Mouse (Mus musculus) midbrain, embryonic 15.5 days (tissue): ENCODE results near the gene Csad. TPM values are rescaled to one million over a fixed set of nuclear protein-coding genes. Genes with fewer than 3 reads are reported as not detected.

Source experiments
- ATAC-seq: fragments of 200-750 bp; cut with Nextera tagmentation; replicated peaks from 2 replicates; pipeline ENCODE4 v1.8.0; 2017; ENCODE audit warnings: moderate TSS enrichment
- H3K27ac ChIP-seq: fragments of 300-500 bp; sonication (generic); 2 replicates; pipeline ENCODE4 v1.5.1; 2015; ENCODE audit warnings: mild to moderate bottlenecking, inconsistent platforms
- H3K27me3 ChIP-seq: fragments of 300-500 bp; sonication (generic); replicated peaks from 2 replicates; pipeline ENCODE4 v1.6.1; 2015; ENCODE audit warnings: inconsistent platforms
- H3K36me3 ChIP-seq: fragments of 300-500 bp; sonication (generic); replicated peaks from 2 replicates; pipeline ENCODE4 v1.6.1; 2015; ENCODE audit warnings: inconsistent platforms
- H3K4me1 ChIP-seq: fragments of 300-500 bp; sonication (generic); 2 replicates; pipeline ENCODE4 v1.6.1; 2015; ENCODE audit warnings: inconsistent platforms
- H3K4me2 ChIP-seq: fragments of 300-500 bp; sonication (generic); 2 replicates; pipeline ENCODE4 v1.6.1; 2015; ENCODE audit warnings: inconsistent platforms, mild to moderate bottlenecking, moderate library complexity
- H3K4me3 ChIP-seq: fragments of 300-500 bp; sonication (generic); 2 replicates; pipeline ENCODE4 v1.5.1; 2015; ENCODE audit warnings: mild to moderate bottlenecking, inconsistent platforms
- H3K9ac ChIP-seq: fragments of 300-500 bp; sonication (generic); 2 replicates; pipeline ENCODE4 v1.6.1; 2015; ENCODE audit warnings: mild to moderate bottlenecking, inconsistent platforms
- H3K9me3 ChIP-seq: fragments of 300-500 bp; sonication (generic); 2 replicates; pipeline ENCODE4 v1.6.1; 2016; ENCODE audit warnings: inconsistent platforms
- WGBS: fragments of 180-500 bp; shearing (Covaris S2); methylation state at CpG from one replicate; pipeline ENCODE4 v1.1.7; 2015; ENCODE audit warnings: mixed read lengths; 5-methylcytosine and 5-hydroxymethylcytosine counted together
- polyA plus RNA-seq: library from polyadenylated mRNA; unstranded; fragments of >200 nt; fragmentation: Nextera tagmentation; extraction: Ambion mirVana; gene quantifications from 2 replicates; pipeline ENCODE4 v1.2.1, GENCODE M21; 2015

Csad gene
- polyA plus RNA-seq, 1 experiment from 2014 or later, result 39.4 TPM

- 89% methylated on average over 5 of the region's 5 CpGs for WGBS
Measured at GRCm38 (mm10) chr15:102146089-102146488, 58.4 kb downstream of the Csad start.

GRCm38 (mm10) chr15:102145330-102145729 lies 59.2 kb downstream of the Csad start:
- no peak overlapping the region for H3K27ac ChIP-seq
- H3K27me3 ChIP-seq, result peaks cover 27% of the 10 kb centered on the region
- H3K4me1 ChIP-seq, result peaks cover 8% of the 10 kb centered on the region; the same call in 1 of the 2 replicates
- no peaks in the 10 kb centered on the region for H3K9me3 ChIP-seq
- H3K4me2 ChIP-seq, result no peak overlapping the region
- H3K36me3 ChIP-seq, result no peaks in the 10 kb centered on the region
- no peak overlapping the region for H3K9ac ChIP-seq
- WGBS, result 87% methylated on average over 10 of the region's 10 CpGs
- no peak overlapping the region for H3K4me3 ChIP-seq
- ATAC-seq, result no peak

More at GRCm38 (mm10) chr15:102146089-102146488, 58.4 kb downstream of the Csad start:
- no peak overlapping the region for H3K4me2 ChIP-seq
- no peak overlapping the region for H3K9ac ChIP-seq
- H3K27ac ChIP-seq, result no peak overlapping the region
- peaks cover 27% of the 10 kb centered on the region for H3K27me3 ChIP-seq
- no peaks in the 10 kb centered on the region for H3K9me3 ChIP-seq
- no peaks in the 10 kb centered on the region for H3K36me3 ChIP-seq
- ATAC-seq, result no peak
- peaks cover 8% of the 10 kb centered on the region; the same call in 1 of the 2 replicates for H3K4me1 ChIP-seq
- no peak overlapping the region for H3K4me3 ChIP-seq

- Histone ChIP-seq H3K4me1 (peaks cover 8% of the 10 kb centered on the region; the same call in 1 of the 2 replicates), H3K4me2 (peak overlapping the region; percentile 21), H3K9me3 (no peaks in the 10 kb centered on the region), H3K9ac (no peak overlapping the region), H3K36me3 (no peaks in the 10 kb centered on the region), H3K27ac (no peak overlapping the region), H3K4me3 (no peak overlapping the region), H3K27me3 (peaks cover 27% of the 10 kb centered on the region)
- WGBS, result 14% methylated on average over 19 of the region's 19 CpGs
- no peak for ATAC-seq
Measured at GRCm38 (mm10) chr15:102144726-102145125, 59.8 kb downstream of the Csad start.

GRCm38 (mm10) chr15:102144274-102144711 lies 60.2 kb downstream of the Csad start, which contains the start of gene Igfbp6:
TSS of gene Igfbp6 (plus strand) at chr15:102144362.
- no peak within 1 kb of the TSS for H3K4me3 ChIP-seq

GRCm38 (mm10) chr15:102142914-102143912 lies 61.3 kb downstream of the Csad start:
- Histone ChIP-seq H3K4me2 (no peak overlapping the region), H3K36me3 (no peaks in the 10 kb centered on the region), H3K9me3 (no peaks in the 10 kb centered on the region), H3K9ac (no peak overlapping the region), H3K4me3 (no peak overlapping the region), H3K27me3 (peaks cover 27% of the 10 kb centered on the region), H3K27ac (no peak overlapping the region), H3K4me1 (peaks cover 8% of the 10 kb centered on the region; the same call in 1 of the 2 replicates)
- WGBS, result 48% methylated on average over 23 of the region's 23 CpGs
- no peak for ATAC-seq

More at GRCm38 (mm10) chr15:102144274-102144711, 60.2 kb downstream of the Csad start, which contains the start of gene Igfbp6:
- WGBS, result 4% methylated on average over 22 of the region's 22 CpGs
- peaks cover 27% of the 10 kb centered on the region for H3K27me3 ChIP-seq
- peaks cover 8% of the 10 kb centered on the region; the same call in 1 of the 2 replicates for H3K4me1 ChIP-seq
- no peak for ATAC-seq
- peak within 1 kb of the TSS; percentile 21 for H3K4me2 ChIP-seq
- H3K27ac ChIP-seq, result no peak within 1 kb of the TSS
- H3K9ac ChIP-seq, result no peak within 1 kb of the TSS
- H3K9me3 ChIP-seq, result no peaks in the 10 kb centered on the region
- no peaks in the 10 kb centered on the region for H3K36me3 ChIP-seq

- Histone ChIP-seq H3K4me1 (peaks cover 16% of the 10 kb centered on the region), H3K27me3 (peaks cover 27% of the 10 kb centered on the region), H3K9me3 (no peaks in the 10 kb centered on the region), H3K27ac (no peak overlapping the region), H3K4me3 (no peak overlapping the region), H3K9ac (no peak overlapping the region), H3K36me3 (no peaks in the 10 kb centered on the region), H3K4me2 (no peak overlapping the region)
- WGBS, result 89% methylated on average over 5 of the region's 5 CpGs
- no peak for ATAC-seq
Measured at GRCm38 (mm10) chr15:102141120-102141519, 63.4 kb downstream of the Csad start.

GRCm38 (mm10) chr15:102136129-102136758 lies 68.3 kb downstream of the Csad start, which contains the start of gene Spryd3:
TSS of gene Spryd3 (minus strand) at chr15:102136234.
- under 1% methylated on average over 46 of the region's 50 CpGs for WGBS
- H3K4me1 ChIP-seq, result peaks cover 23% of the 10 kb centered on the region
- peak within 1 kb of the TSS; percentile 82 for H3K27ac ChIP-seq
- peak within 1 kb of the TSS; percentile 96 for H3K4me3 ChIP-seq
- H3K9ac ChIP-seq, result peak within 1 kb of the TSS; percentile 95
- H3K36me3 ChIP-seq, result peaks cover 18% of the 10 kb centered on the region; the same call in 1 of the 2 replicates
- H3K4me2 ChIP-seq, result peak within 1 kb of the TSS; percentile 81
- ATAC-seq, result peak; percentile 100
- no peaks in the 10 kb centered on the region for H3K27me3 ChIP-seq
- no peaks in the 10 kb centered on the region for H3K9me3 ChIP-seq

GRCm38 (mm10) chr15:102135522-102136128 lies 68.9 kb downstream of the Csad start:
- peak; percentile 77 for ATAC-seq
- peak overlapping the region; percentile 95 for H3K9ac ChIP-seq
- WGBS, result 3% methylated on average over 33 of the region's 35 CpGs

GRCm38 (mm10) chr15:102134709-102135108 lies 69.8 kb downstream of the Csad start:
- no peak overlapping the region for H3K27ac ChIP-seq
- no peak for ATAC-seq
- peak overlapping the region; percentile 81 for H3K4me2 ChIP-seq
- whole genome bisulfite sequencing, result 91% methylated on average over 2 of the region's 2 CpGs
- H3K27me3 ChIP-seq, result no peaks in the 10 kb centered on the region
- peaks cover 30% of the 10 kb centered on the region; the same call in 1 of the 2 replicates for H3K36me3 ChIP-seq
- H3K4me3 ChIP-seq, result peak overlapping the region; percentile 96
- no peak overlapping the region for H3K9ac ChIP-seq
- no peaks in the 10 kb centered on the region for H3K9me3 ChIP-seq
- H3K4me1 ChIP-seq, result peaks cover 23% of the 10 kb centered on the region

More at GRCm38 (mm10) chr15:102135522-102136128, 68.9 kb downstream of the Csad start:
- Histone ChIP-seq H3K36me3 (peaks cover 22% of the 10 kb centered on the region; the same call in 1 of the 2 replicates), H3K27ac (peak overlapping the region; percentile 82), H3K4me2 (peak overlapping the region; percentile 81), H3K4me1 (peaks cover 23% of the 10 kb centered on the region), H3K4me3 (peak overlapping the region; percentile 96), H3K27me3 (no peaks in the 10 kb centered on the region), H3K9me3 (no peaks in the 10 kb centered on the region)

GRCm38 (mm10) chr15:102133314-102133713 lies 71.2 kb downstream of the Csad start:
- no peaks in the 10 kb centered on the region for H3K27me3 ChIP-seq
- no peak for ATAC-seq
- peaks cover 23% of the 10 kb centered on the region for H3K4me1 ChIP-seq
- no peaks in the 10 kb centered on the region for H3K9me3 ChIP-seq
- no peak overlapping the region for H3K9ac ChIP-seq
- H3K4me2 ChIP-seq, result no peak overlapping the region
- peaks cover 44% of the 10 kb centered on the region; the same call in 1 of the 2 replicates for H3K36me3 ChIP-seq
- H3K4me3 ChIP-seq, result no peak overlapping the region
- no peak overlapping the region for H3K27ac ChIP-seq
- WGBS, result 93% methylated on average over 9 of the region's 9 CpGs
